ENCODE assay signal across 20 mouse cellular contexts in the genomic region with DNA sequence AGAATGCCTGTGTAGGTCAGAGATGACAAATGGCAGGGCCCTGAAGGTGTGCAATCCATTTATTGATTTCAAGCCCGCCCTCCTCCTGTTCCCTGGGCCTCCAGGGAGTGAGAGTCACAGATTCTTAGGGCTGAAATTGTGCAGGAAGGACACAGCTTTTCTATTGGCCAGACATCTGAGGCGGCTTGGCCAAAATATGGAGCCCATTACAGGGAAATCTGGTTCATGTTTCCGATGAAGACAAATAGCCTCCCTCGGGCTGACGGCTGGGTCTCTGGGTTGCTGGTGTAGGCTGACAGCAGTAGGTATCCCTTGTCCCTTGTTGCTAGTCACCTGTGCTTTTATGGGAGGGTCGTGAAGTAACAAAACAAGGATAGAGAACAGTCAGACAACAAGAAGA.
DNase-seq lines count a peak whose midpoint lies in the region; TF ChIP-seq lines count a peak whose summit lies in the region.
"Had no signal": no experiment of that assay in that cellular context is flagged by ENCODE, and none has a peak within 500 bp of the region (broad histone marks: within the 10 kb centered on the region; RNA-seq: fewer than 3 reads in every experiment).

No protein-coding gene starts in this region.

- no peak overlapping the region for H3K9ac ChIP-seq in heart, adult 2 months (ENCODE audit: low read depth, low read length)
- H3K9ac ChIP-seq: embryonic facial prominence, embryonic 13.5 days; forebrain, embryonic 13.5 days; forebrain, postnatal 0 days; hindbrain, embryonic 14.5 days had no signal

- no peak overlapping the region for H3K27ac ChIP-seq in heart, adult 2 months
- H3K27ac ChIP-seq: embryonic facial prominence, embryonic 13.5 days; forebrain, embryonic 13.5 days; gastrocnemius, adult 2 months; heart, embryonic 10.5 days; hindbrain, embryonic 14.5 days had no signal

- H3K27me3 ChIP-seq in heart, adult 2 months (ENCODE audit: control insufficient read depth, insufficient read depth, low read length), result no peaks in the 10 kb centered on the region
- H3K27me3 ChIP-seq: forebrain, embryonic 13.5 days had no signal

- no peak overlapping the region for H3K4me3 ChIP-seq in heart, adult 2 months
- H3K4me3 ChIP-seq: embryonic facial prominence, embryonic 13.5 days; forebrain, embryonic 13.5 days; gastrocnemius, adult 2 months; heart, embryonic 10.5 days had no signal

- H3K4me1 ChIP-seq in heart, adult 2 months (ENCODE audit: control insufficient read depth, insufficient read depth, low read length), result no peaks in the 10 kb centered on the region
- H3K4me1 ChIP-seq: forebrain, embryonic 13.5 days; heart, embryonic 10.5 days had no signal

- H3K36me3 ChIP-seq in heart, adult 2 months (ENCODE audit: control insufficient read depth, insufficient read depth, low read length), result no peaks in the 10 kb centered on the region
- H3K36me3 ChIP-seq: embryonic facial prominence, embryonic 13.5 days; heart, embryonic 10.5 days had no signal

- peak; percentile 24 for DNase-seq in embryo, embryonic 10.5 days (ENCODE audit: low spot score)
- peak; percentile 53 for DNase-seq in embryo, embryonic 11 days
- DNase-seq in forelimb bud, embryonic 11.5 days (ENCODE audit: low read depth, low spot score), result peak; percentile 43
- peak; percentile 28 for DNase-seq in mesoderm, embryonic 11.5 days (ENCODE audit: low read depth, low spot score)
- no peak for DNase-seq in heart, adult 2 months
- DNase-seq in right cerebral cortex, adult 2 months (ENCODE audit: low spot score in 2 of 2), result no peak
- DNase-seq: adrenal gland, postnatal 10 days; cerebellum, adult 11 months; cerebellum, adult 8-10 months; cerebellum, postnatal 14 days; forebrain, postnatal 0 days; gastrocnemius, adult 2 months; gastrocnemius, postnatal 25 days; heart, adult 11 months; heart, postnatal 10 days; heart, postnatal 4 days had no signal

- TF ChIP-seq CTCF in heart, adult 2 months (IDR thresholded peaks at IDR 0.05), result no peak

- no peaks in the 10 kb centered on the region for H3K79me2 ChIP-seq in heart, adult 2 months (replicated peaks; ENCODE audit: control insufficient read depth, insufficient read depth, low read length)

- TF ChIP-seq EP300 in heart, adult 2 months (IDR thresholded peaks at IDR 0.05; ENCODE audit: insufficient read depth, low read depth, low read length), result no peak

- no peak for TF ChIP-seq POLR2A in heart, adult 2 months (IDR thresholded peaks at IDR 0.05; ENCODE audit: insufficient read depth, low read depth, low read length)

- WGBS in heart, adult 2 months, result 76% methylated on average over 6 of the region's 6 CpGs

- intact Hi-C loops in heart, adult 2 months (cut with DNase I), result no loop called here

Comparison
In these comparisons a context has a peak if more than half of its experiments do, and no peak if none do; other contexts are left out.
1. DNase-seq: peak in embryo, embryonic 10.5 days (single experiment), embryo, embryonic 11 days (single experiment), forelimb bud, embryonic 11.5 days (single experiment) and mesoderm, embryonic 11.5 days (single experiment); none in heart, adult 2 months (0 of 2) and right cerebral cortex, adult 2 months (0 of 2).